In the genomic region with DNA sequence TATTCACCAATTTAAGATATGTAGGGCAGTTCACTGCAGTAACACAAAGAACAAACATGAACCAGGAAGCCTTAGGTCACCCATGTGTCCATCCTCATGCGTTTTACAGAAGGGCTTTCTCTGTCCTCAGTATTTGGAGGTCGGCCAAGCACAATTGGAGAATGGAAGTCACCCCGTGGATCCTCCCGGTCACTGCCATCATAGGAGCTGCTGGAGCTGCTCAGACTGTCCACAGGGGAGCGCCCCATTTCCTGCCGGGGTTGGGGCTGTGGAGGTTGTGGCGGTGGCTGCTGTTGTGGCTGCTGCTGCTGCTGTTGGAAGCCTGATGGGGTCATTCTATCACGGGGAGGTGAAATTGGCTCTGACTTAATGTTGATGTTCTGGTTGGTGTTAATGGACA, we compare ENCODE assay signal across 9 mouse cellular contexts. TPM values are rescaled to one million over a fixed set of nuclear protein-coding genes. Genes with fewer than 3 reads are reported as not detected.
DNase-seq lines count a peak whose midpoint lies in the region; ATAC-seq and TF ChIP-seq lines count a peak whose summit lies in the region.
"Had no signal": no experiment of that assay in that cellular context is flagged by ENCODE, and none has a peak within 500 bp of the region (broad histone marks: within the 10 kb centered on the region; RNA-seq: fewer than 3 reads in every experiment).

No protein-coding gene starts in this region.

- peaks cover 12% of the 10 kb centered on the region for H3K4me1 ChIP-seq in heart, embryonic 10.5 days
- no peaks in the 10 kb centered on the region for H3K4me1 ChIP-seq in midbrain, postnatal 0 days (ENCODE audit: insufficient read depth, low read length)
- peaks cover 4% of the 10 kb centered on the region for H3K4me1 ChIP-seq in midbrain, embryonic 15.5 days
- H3K4me1 ChIP-seq in heart, embryonic 14.5 days (ENCODE audit: control insufficient read depth in 2 of 2, insufficient read depth in 2 of 2, low read length in 2 of 2) = peaks cover 16 to 47% of the 10 kb centered on the region in 2 experiments
- peaks cover 3% of the 10 kb centered on the region; the same call in 1 of the 2 replicates for H3K4me1 ChIP-seq in limb, embryonic 12.5 days (replicated peaks)
- peaks cover 9% of the 10 kb centered on the region for H3K4me1 ChIP-seq in midbrain, embryonic 16.5 days (ENCODE audit: control insufficient read depth, insufficient read depth, low read length)
- H3K4me1 ChIP-seq: lung, embryonic 15.5 days had no signal

- WGBS in heart, embryonic 10.5 days = 63% methylated on average over 8 of the region's 8 CpGs
- WGBS in midbrain, postnatal 0 days = 80% methylated on average over 8 of the region's 8 CpGs
- WGBS in midbrain, embryonic 15.5 days = 85% methylated on average over 8 of the region's 8 CpGs
- 35% methylated on average over 8 of the region's 8 CpGs for WGBS in heart, embryonic 14.5 days
- 87% methylated on average over 8 of the region's 8 CpGs for WGBS in limb, embryonic 12.5 days
- 73% methylated on average over 8 of the region's 8 CpGs for WGBS in midbrain, embryonic 16.5 days

- no peak overlapping the region for H3K4me2 ChIP-seq in midbrain, postnatal 0 days (ENCODE audit: low read depth, low read length, poor library complexity, severe bottlenecking)
- no peak overlapping the region for H3K4me2 ChIP-seq in midbrain, embryonic 15.5 days
- no peak overlapping the region for H3K4me2 ChIP-seq in heart, embryonic 14.5 days (ENCODE audit: low read length)
- H3K4me2 ChIP-seq in limb, embryonic 12.5 days = no peak overlapping the region
- no peak overlapping the region for H3K4me2 ChIP-seq in midbrain, embryonic 16.5 days (ENCODE audit: low read length)
- H3K4me2 ChIP-seq: lung, embryonic 15.5 days had no signal

- peaks cover 62% of the 10 kb centered on the region for H3K36me3 ChIP-seq in heart, embryonic 10.5 days
- peaks cover 39% of the 10 kb centered on the region for H3K36me3 ChIP-seq in midbrain, postnatal 0 days (ENCODE audit: insufficient read depth, low read length)
- peaks cover 21% of the 10 kb centered on the region; the same call in 1 of the 2 replicates for H3K36me3 ChIP-seq in midbrain, embryonic 15.5 days (replicated peaks)
- peaks cover 81% of the 10 kb centered on the region for H3K36me3 ChIP-seq in heart, embryonic 14.5 days (ENCODE audit: control insufficient read depth, insufficient read depth, low read length)
- peaks cover 61% of the 10 kb centered on the region for H3K36me3 ChIP-seq in limb, embryonic 12.5 days
- H3K36me3 ChIP-seq in midbrain, embryonic 16.5 days (ENCODE audit: control insufficient read depth, insufficient read depth, low read length) = peaks cover 18% of the 10 kb centered on the region

- H3K9ac ChIP-seq in midbrain, postnatal 0 days (replicated peaks; ENCODE audit: low read length, poor library complexity, severe bottlenecking) = no peak overlapping the region
- H3K9ac ChIP-seq in midbrain, embryonic 15.5 days = no peak overlapping the region
- no peak overlapping the region for H3K9ac ChIP-seq in heart, embryonic 14.5 days (ENCODE audit: low read length)
- H3K9ac ChIP-seq in limb, embryonic 12.5 days (replicated peaks) = no peak overlapping the region
- H3K9ac ChIP-seq in midbrain, embryonic 16.5 days (ENCODE audit: low read depth, low read length) = no peak overlapping the region
- H3K9ac ChIP-seq: lung, embryonic 15.5 days had no signal

- H3K27me3 ChIP-seq in heart, embryonic 10.5 days (ENCODE audit: insufficient read depth, poor library complexity, severe bottlenecking) = no peaks in the 10 kb centered on the region
- H3K27me3 ChIP-seq in midbrain, postnatal 0 days (ENCODE audit: insufficient read depth, low read length) = no peaks in the 10 kb centered on the region
- no peaks in the 10 kb centered on the region for H3K27me3 ChIP-seq in midbrain, embryonic 15.5 days (replicated peaks)
- H3K27me3 ChIP-seq in heart, embryonic 14.5 days (ENCODE audit: control insufficient read depth, insufficient read depth, low read length) = no peaks in the 10 kb centered on the region
- no peaks in the 10 kb centered on the region for H3K27me3 ChIP-seq in limb, embryonic 12.5 days
- H3K27me3 ChIP-seq in midbrain, embryonic 16.5 days (ENCODE audit: control insufficient read depth, insufficient read depth, low read depth, low read length) = no peaks in the 10 kb centered on the region
- H3K27me3 ChIP-seq: lung, embryonic 15.5 days had no signal

- H3K9me3 ChIP-seq in heart, embryonic 10.5 days = no peaks in the 10 kb centered on the region
- no peaks in the 10 kb centered on the region for H3K9me3 ChIP-seq in midbrain, postnatal 0 days (ENCODE audit: low read length)
- no peaks in the 10 kb centered on the region for H3K9me3 ChIP-seq in midbrain, embryonic 15.5 days
- H3K9me3 ChIP-seq in heart, embryonic 14.5 days (ENCODE audit: control insufficient read depth, low read length) = no peaks in the 10 kb centered on the region
- no peaks in the 10 kb centered on the region for H3K9me3 ChIP-seq in limb, embryonic 12.5 days
- no peaks in the 10 kb centered on the region for H3K9me3 ChIP-seq in midbrain, embryonic 16.5 days (replicated peaks; ENCODE audit: control insufficient read depth, low read length, poor library complexity, severe bottlenecking)
- H3K9me3 ChIP-seq: lung, embryonic 15.5 days had no signal

- TF ChIP-seq CTCF in midbrain, postnatal 0 days (IDR thresholded peaks at IDR 0.05) = peak; percentile 13; the same call in 1 of the 2 replicates

- no peak overlapping the region for H3K4me3 ChIP-seq in heart, embryonic 10.5 days
- H3K4me3 ChIP-seq in midbrain, postnatal 0 days (ENCODE audit: low read depth, low read length) = no peak overlapping the region
- H3K4me3 ChIP-seq in midbrain, embryonic 15.5 days = no peak overlapping the region
- H3K4me3 ChIP-seq in heart, embryonic 14.5 days (ENCODE audit: control insufficient read depth in 1 of 2, insufficient read depth in 1 of 2, low read depth in 1 of 2, low read length in 2 of 2) = no peak overlapping the region
- no peak overlapping the region for H3K4me3 ChIP-seq in limb, embryonic 12.5 days (replicated peaks)
- no peak overlapping the region for H3K4me3 ChIP-seq in midbrain, embryonic 16.5 days (ENCODE audit: low read depth, low read length)
- H3K4me3 ChIP-seq: lung, embryonic 15.5 days had no signal

- no peak for ATAC-seq in midbrain, postnatal 0 days (ENCODE audit: low FRiP score)
- ATAC-seq in midbrain, embryonic 15.5 days (replicated peaks) = no peak
- no peak for ATAC-seq in heart, embryonic 14.5 days (ENCODE audit: insufficient number of reproducible peaks, insufficient read depth, low FRiP score, low read depth)
- ATAC-seq in limb, embryonic 12.5 days (ENCODE audit: insufficient number of reproducible peaks, insufficient read depth, low FRiP score, low TSS enrichment, low read depth) = no peak
- no peak for ATAC-seq in midbrain, embryonic 16.5 days

- no peak overlapping the region for H3K27ac ChIP-seq in heart, embryonic 10.5 days
- H3K27ac ChIP-seq in midbrain, postnatal 0 days (ENCODE audit: low read depth, low read length) = no peak overlapping the region
- H3K27ac ChIP-seq in midbrain, embryonic 15.5 days = no peak overlapping the region
- peak overlapping the region; percentile 8 to 51; a peak in 2 of 4 replicates for H3K27ac ChIP-seq in heart, embryonic 14.5 days (replicated peaks in 1 of 2; ENCODE audit: control insufficient read depth in 1 of 2, insufficient read depth in 1 of 2, low read depth in 2 of 2, low read length in 2 of 2)
- 0 out of 2 replicates have a peak overlapping the region, but pooled peaks have one; percentile 56 for H3K27ac ChIP-seq in limb, embryonic 12.5 days
- no peak overlapping the region for H3K27ac ChIP-seq in midbrain, embryonic 16.5 days (ENCODE audit: low read length)
- H3K27ac ChIP-seq: lung, embryonic 15.5 days had no signal

- peak; percentile 98 for DNase-seq in heart, adult 11 months
- no peak for DNase-seq in heart, embryonic 10.5 days (ENCODE audit: low spot score)
- DNase-seq in midbrain, postnatal 0 days (ENCODE audit: low spot score) = peak; percentile 36
- no peak for DNase-seq in right cerebral cortex, postnatal 14 days

RNA-seq across cellular contexts. Expression of gene Lysmd4, which starts 12.5 kb away (rescaled TPM):
- 8.5 and 12.4 TPM in 2 replicates for polyA plus RNA-seq in heart, embryonic 10.5 days (2016; fragmentation: Nextera tagmentation; extraction: Ambion mirVana)
- 33.2 and 45.4 TPM in 2 replicates for total RNA-seq in midbrain, postnatal 0 days (2014; rRNA removed)
- polyA plus RNA-seq in midbrain, postnatal 0 days (2015; fragmentation: Nextera tagmentation; extraction: Ambion mirVana) = 40.5 and 42.2 TPM in 2 replicates
- polyA plus RNA-seq in midbrain, embryonic 15.5 days (2015; fragmentation: Nextera tagmentation; extraction: Ambion mirVana) = 35.4 and 36.2 TPM in 2 replicates
- 12.3 and 13.8 TPM in 2 replicates for polyA plus RNA-seq in heart, embryonic 14.5 days (2014; fragmentation: Nextera tagmentation; extraction: Ambion mirVana)
- 17.5 and 18.8 TPM in 2 replicates for polyA plus RNA-seq in limb, embryonic 12.5 days (2016; fragmentation: Nextera tagmentation; extraction: Ambion mirVana)
- 33.4 and 37.8 TPM in 2 replicates for polyA plus RNA-seq in midbrain, embryonic 16.5 days (2015; fragmentation: Nextera tagmentation; extraction: Ambion mirVana)

Comparison
In these comparisons a context has a peak if more than half of its experiments do, and no peak if none do; other contexts are left out.
1. DNase-seq: peak in heart, adult 11 months (single experiment) and midbrain, postnatal 0 days (single experiment); none in heart, embryonic 10.5 days (single experiment) and right cerebral cortex, postnatal 14 days (single experiment).
2. H3K27ac ChIP-seq: peak in heart, embryonic 14.5 days (2 of 2) and limb, embryonic 12.5 days (single experiment); none in heart, embryonic 10.5 days (single experiment), midbrain, postnatal 0 days (single experiment), midbrain, embryonic 15.5 days (single experiment) and midbrain, embryonic 16.5 days (single experiment).